Mouse (Mus musculus) spleen, adult 2 months (tissue): ENCODE measurements around the gene Maml3.

Source experiments
- CTCF ChIP-seq: fragments of 200-500 bp; IDR thresholded peaks from 2 replicates; pipeline ENCODE4 v1.5.1; 2011; ENCODE audit warnings: mild to moderate bottlenecking, inconsistent platforms; ENCODE audit not compliant: insufficient read depth, insufficient read length, insufficient replicate concordance; ENCODE audit errors: extremely low read depth
- POLR2A ChIP-seq: fragments of 200-500 bp; IDR thresholded peaks from 2 replicates; pipeline ENCODE4 v1.6.1; 2011; ENCODE audit warnings: low read depth, low read length, inconsistent platforms

DNA sequence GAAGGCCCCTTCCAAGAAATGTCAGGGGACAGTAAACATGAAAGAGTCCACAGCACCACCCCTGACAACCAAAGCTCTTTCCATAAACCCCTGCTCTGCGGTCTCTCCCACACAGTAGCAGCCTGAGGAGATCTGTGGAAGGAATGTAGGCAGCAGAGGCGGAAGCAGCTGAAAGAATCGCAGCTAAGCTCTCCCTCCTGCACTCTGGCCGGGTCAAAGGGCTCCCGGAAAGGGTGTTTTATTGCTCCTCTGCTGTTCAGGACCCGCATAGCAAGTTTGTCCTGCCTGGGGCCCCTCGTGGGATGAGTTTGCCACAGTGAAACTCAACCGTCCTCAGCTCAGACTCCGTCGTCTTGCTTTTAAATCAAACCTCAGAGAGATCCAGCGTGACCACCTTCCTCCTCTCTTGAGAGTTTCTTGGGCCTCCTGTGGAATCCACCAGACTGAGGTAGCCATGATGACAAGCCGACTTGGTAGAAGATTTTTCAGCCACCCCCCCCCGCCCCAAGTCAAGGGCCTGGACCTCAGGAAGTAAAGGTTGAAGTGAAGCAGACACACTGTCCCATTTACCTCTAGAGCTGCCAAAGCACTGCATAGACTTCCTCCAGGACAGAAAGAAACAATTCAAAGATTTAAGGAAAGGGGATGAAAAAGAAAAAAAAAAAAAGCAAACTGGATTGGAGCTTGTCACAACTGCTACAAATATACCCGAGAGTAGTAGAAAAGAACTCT is 70.9 kb downstream of the Maml3 start:
- no peak for TF ChIP-seq POLR2A
- no peak for TF ChIP-seq CTCF
